Mouse (Mus musculus): ENCODE measurements at regions not wholly inside any gene's neighbourhood (a gene's known extent, or its start where the extent isn't known, plus 50 kb on each side); places are given as distances from the start of the nearest gene placed in this dataset.

DNA sequence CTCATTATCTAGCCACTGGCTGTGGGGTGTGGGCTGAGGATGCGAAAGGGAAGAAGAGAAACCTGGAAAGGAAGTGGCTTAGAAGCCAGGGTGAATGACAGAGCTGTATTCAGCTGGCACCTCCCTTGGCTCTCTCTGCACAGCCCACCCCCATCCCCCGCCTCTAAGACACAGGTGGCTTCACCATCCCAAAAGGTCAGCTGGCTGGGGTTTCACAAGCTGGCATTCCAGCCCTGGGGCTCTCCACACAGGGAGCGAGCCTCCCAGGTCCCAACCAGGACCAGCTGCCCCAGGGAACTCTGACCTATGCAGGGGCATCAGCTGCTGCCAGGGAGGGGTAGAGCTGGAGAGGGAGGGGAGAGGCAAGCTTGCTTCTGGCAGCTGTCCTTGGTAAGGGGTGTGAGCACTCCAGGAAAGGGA, 71.9 kb upstream of the Mef2a start:
- TF ChIP-seq CTCF (IDR thresholded peaks at IDR 0.05; ENCODE audit: low read depth) (no peak), EP300 (IDR thresholded peaks at IDR 0.05; ENCODE audit: low read depth) (no peak)

All from liver, embryonic 14.5 days (tissue).